ENCODE assay signal across 9 mouse cellular contexts in the genomic region with DNA sequence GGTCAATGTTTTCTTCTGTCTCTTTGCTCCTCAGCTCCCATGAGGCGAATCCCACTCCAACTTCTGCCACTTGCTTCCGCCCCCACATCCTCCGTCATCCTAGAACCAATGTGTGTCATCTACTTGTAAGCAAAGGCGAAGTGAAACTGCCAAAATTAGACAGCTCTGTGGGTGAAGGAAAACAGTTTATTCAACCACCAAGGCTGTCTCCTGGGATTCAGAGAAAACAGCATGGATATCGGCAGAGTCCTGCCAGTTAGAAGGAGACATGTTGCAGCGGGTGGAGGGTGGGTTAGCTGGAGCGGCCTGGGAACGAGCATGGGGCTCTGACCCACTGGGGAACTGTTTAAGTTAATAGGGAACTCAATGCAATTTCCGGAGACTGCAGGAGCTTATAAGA. TPM values are rescaled to one million over a fixed set of nuclear protein-coding genes. Genes with fewer than 3 reads are reported as not detected.
DNase-seq lines count a peak whose midpoint lies in the region; ATAC-seq and TF ChIP-seq lines count a peak whose summit lies in the region.
"Had no signal": no experiment of that assay in that cellular context is flagged by ENCODE, and none has a peak within 500 bp of the region (broad histone marks: within the 10 kb centered on the region; RNA-seq: fewer than 3 reads in every experiment).

No protein-coding gene starts in this region.

- peak; percentile 79 for TF ChIP-seq EP300 in CH12.LX (IDR thresholded peaks at IDR 0.05; ENCODE audit: low read length)

- H3K27me3 ChIP-seq in CH12.LX (replicated peaks) = no peaks in the 10 kb centered on the region
- no peaks in the 10 kb centered on the region for H3K27me3 ChIP-seq in neural tube, embryonic 15.5 days (replicated peaks)

- peaks cover 24 to 73% of the 10 kb centered on the region in 2 experiments for H3K4me1 ChIP-seq in CH12.LX (ENCODE audit: control insufficient read depth in 1 of 2, insufficient read depth in 2 of 2)
- 0 out of 2 replicates have a peak, but pooled peaks cover 4% of the 10 kb centered on the region for H3K4me1 ChIP-seq in neural tube, embryonic 15.5 days

- H3K79me2 ChIP-seq in CH12.LX (replicated peaks; ENCODE audit: control insufficient read depth, extremely low read depth, insufficient read depth, poor library complexity, severe bottlenecking) = no peaks in the 10 kb centered on the region

- H3K27ac ChIP-seq in gastrocnemius, adult 2 months = peak overlapping the region; percentile 73
- no peak overlapping the region for H3K27ac ChIP-seq in CH12.LX (ENCODE audit: insufficient read depth, low read depth)
- no peak overlapping the region for H3K27ac ChIP-seq in neural tube, embryonic 15.5 days (replicated peaks)

- peaks cover 2% of the 10 kb centered on the region for H3K9me3 ChIP-seq in CH12.LX (replicated peaks; ENCODE audit: low read length)
- no peaks in the 10 kb centered on the region for H3K9me3 ChIP-seq in neural tube, embryonic 15.5 days (replicated peaks)

- no peak for TF ChIP-seq RAD21 in CH12.LX (IDR thresholded peaks at IDR 0.05; ENCODE audit: low read depth, low read length)

- ATAC-seq in neural tube, embryonic 15.5 days (ENCODE audit: low FRiP score) = no peak

- dilution Hi-C loops in CH12.LX (cut with MboI; ENCODE audit: extremely low pct_ligation_motif_present, extremely low pct_unique_long_range_greater_than_20kb, low sequenced_read_pairs) = no loop called here

- H3K4me3 ChIP-seq in gastrocnemius, adult 2 months = peak overlapping the region; percentile 23; the same call in 1 of the 2 replicates
- no peak overlapping the region for H3K4me3 ChIP-seq in CH12.LX (replicated peaks in 1 of 3; ENCODE audit: low read depth in 2 of 3, low read length in 2 of 3, poor library complexity in 1 of 3)
- H3K4me3 ChIP-seq in neural tube, embryonic 15.5 days (replicated peaks) = no peak overlapping the region
- H3K4me3 ChIP-seq: erythroblast, embryonic 14.5 days had no signal

- in situ Hi-C loops in CH12.LX (cut with MboI; ENCODE audit: low pct_ligation_motif_present, low pct_unique_long_range_greater_than_20kb, low sequenced_read_pairs) = loop anchor here (10.0 to 25.0 kb wide), 2 partner anchors 89 to 722 kb away; a partner anchor contains a TSS

- peak overlapping the region; percentile 72 for H3K4me2 ChIP-seq in CH12.LX (ENCODE audit: insufficient read depth, low read depth, poor library complexity, severe bottlenecking)
- H3K4me2 ChIP-seq in neural tube, embryonic 15.5 days = no peak overlapping the region

- TF ChIP-seq CTCF in gastrocnemius, adult 2 months (IDR thresholded peaks at IDR 0.05) = no peak
- no peak for TF ChIP-seq CTCF in CH12.LX (conservative IDR thresholded peaks at IDR 0.05 in 1 of 2, IDR thresholded peaks at IDR 0.05 in 1 of 2; ENCODE audit: low read depth in 2 of 2, low read length in 2 of 2)

- WGBS in neural tube, embryonic 15.5 days = 87% methylated on average over 9 of the region's 9 CpGs

- DNase-seq in gastrocnemius, adult 2 months = peak; percentile 35
- no peak for DNase-seq in gastrocnemius, postnatal 10 days
- peak; percentile 67 for DNase-seq in CH12.LX (ENCODE audit: extremely low read depth)
- peak; percentile 33 to 62 for DNase-seq in heart, postnatal 36 days
- DNase-seq in lung, postnatal 14 days = peak; percentile 29
- no peak for DNase-seq in urinary bladder, postnatal 4 days (ENCODE audit: low spot score in 2 of 2)
- no peak for DNase-seq in adrenal gland, postnatal 14 days

- no peak for TF ChIP-seq POLR2A in CH12.LX (IDR thresholded peaks at IDR 0.05; ENCODE audit: low read depth, low read length)

- no peaks in the 10 kb centered on the region for H3K36me3 ChIP-seq in CH12.LX (replicated peaks in 1 of 2; ENCODE audit: control insufficient read depth in 1 of 2, insufficient read depth in 1 of 2, low read length in 1 of 2)
- no peaks in the 10 kb centered on the region for H3K36me3 ChIP-seq in neural tube, embryonic 15.5 days

- intact Hi-C loops in gastrocnemius, adult 2 months (cut with DNase I) = no loop called here
- intact Hi-C loops in heart, postnatal 36 days (cut with DNase I) = loop anchor here (2.0 kb wide), 2 partner anchors 19 to 195 kb away; a partner anchor contains a TSS

- peak overlapping the region; percentile 50; the same call in 1 of the 2 replicates for H3K9ac ChIP-seq in CH12.LX (ENCODE audit: insufficient read depth, low read depth)
- no peak overlapping the region for H3K9ac ChIP-seq in neural tube, embryonic 15.5 days (replicated peaks)

TF ChIP-seq in CH12.LX, 34 proteins besides CTCF, POLR2A, EP300 and RAD21:
- TF ChIP-seq ELF1 (IDR thresholded peaks at IDR 0.05; ENCODE audit: low read depth, low read length) (no peak), KAT2A (IDR thresholded peaks at IDR 0.05; ENCODE audit: insufficient replicate concordance, low read length) (no peak), IRF4 (IDR thresholded peaks at IDR 0.05; ENCODE audit: low read depth, low read length) (peak; percentile 82), JUND (conservative IDR thresholded peaks at IDR 0.05; ENCODE audit: low read depth, low read length) (no peak), ETS1 (conservative IDR thresholded peaks at IDR 0.05; ENCODE audit: low read depth, low read length) (peak; percentile 82), MAX (IDR thresholded peaks at IDR 0.05; ENCODE audit: low read length) (no peak), ZC3H11A (IDR thresholded peaks at IDR 0.05; ENCODE audit: low read depth, low read length) (no peak), NRF1 (IDR thresholded peaks at IDR 0.05; ENCODE audit: low read depth, low read length) (no peak), CHD2 (IDR thresholded peaks at IDR 0.05; ENCODE audit: low read length) (peak; percentile 48; the same call in 1 of the 2 replicates), TCF12 (IDR thresholded peaks at IDR 0.05; ENCODE audit: low read depth, low read length) (no peak), UBTF (IDR thresholded peaks at IDR 0.05; ENCODE audit: low read depth, low read length) (0 out of 2 replicates have a peak, but pooled peaks have one; percentile 48), SIN3A (IDR thresholded peaks at IDR 0.05; ENCODE audit: low read length) (no peak), USF1 (IDR thresholded peaks at IDR 0.05; ENCODE audit: low read depth, low read length) (no peak), JUN (IDR thresholded peaks at IDR 0.05; ENCODE audit: insufficient read depth, low read depth, low read length) (no peak), PAX5 (IDR thresholded peaks at IDR 0.05; ENCODE audit: low read length) (no peak), MXI1 (IDR thresholded peaks at IDR 0.05; ENCODE audit: low read depth, low read length) (no peak), TBP (conservative IDR thresholded peaks at IDR 0.05; ENCODE audit: low read depth, low read length) (no peak), ZMIZ1 (IDR thresholded peaks at IDR 0.05; ENCODE audit: low read depth, low read length) (no peak), MEF2A (IDR thresholded peaks at IDR 0.05; ENCODE audit: borderline replicate concordance, low read depth, low read length) (peak; percentile 95), USF2 (conservative IDR thresholded peaks at IDR 0.05; ENCODE audit: low read depth, low read length) (no peak), CHD1 (IDR thresholded peaks at IDR 0.05; ENCODE audit: low read depth, low read length) (no peak), MAFK (IDR thresholded peaks at IDR 0.05; ENCODE audit: insufficient replicate concordance, low read length) (no peak), MYC (IDR thresholded peaks at IDR 0.05; ENCODE audit: low read depth, low read length) (no peak), GABPA (IDR thresholded peaks at IDR 0.05; ENCODE audit: insufficient replicate concordance, low read depth, low read length) (no peak), BHLHE40 (IDR thresholded peaks at IDR 0.05; ENCODE audit: low read depth, low read length) (peak; percentile 64), ZKSCAN1 (IDR thresholded peaks at IDR 0.05; ENCODE audit: borderline replicate concordance, low read depth, low read length) (no peak), POLR2AphosphoS2 (IDR thresholded peaks at IDR 0.05; ENCODE audit: low read depth, low read length) (no peak), HCFC1 (IDR thresholded peaks at IDR 0.05; ENCODE audit: low read depth, low read length) (no peak), RCOR1 (conservative IDR thresholded peaks at IDR 0.05; ENCODE audit: low read depth, low read length) (peak; percentile 67; the same call in 1 of the 2 replicates), MAZ (IDR thresholded peaks at IDR 0.05; ENCODE audit: low read depth, low read length) (0 out of 2 replicates have a peak, but pooled peaks have one; percentile 28), ZNF384 (IDR thresholded peaks at IDR 0.05; ENCODE audit: low read depth, low read length) (no peak), SMC3 (IDR thresholded peaks at IDR 0.05; ENCODE audit: low read depth, low read length) (no peak), E2F4 (IDR thresholded peaks at IDR 0.05; ENCODE audit: insufficient replicate concordance, low read depth, low read length) (no peak), NELFE (IDR thresholded peaks at IDR 0.05; ENCODE audit: low read depth, low read length) (no peak)

RNA-seq across cellular contexts. Expression of a gene that starts 52.4 kb away (rescaled TPM):
- total RNA-seq in gastrocnemius, adult 2 months (2021) = 1 to 10 TPM; 1.1 to 1.2 TPM
- total RNA-seq in gastrocnemius, postnatal 10 days (2021) = 1 to 10 TPM in 1 of 2 experiments, under 1 TPM in 1; 0.70 to 2.7 TPM
- total RNA-seq in CH12.LX (2012; rRNA removed) = not detected in 2 replicates
- total RNA-seq in CH12.LX (2014; rRNA removed) = 0.15 TPM in 1 of 2 replicates, not detected in the other
- not detected in 2 replicates for polyA plus RNA-seq in CH12.LX (2012; ENCODE audit: insufficient read length, low read depth)
- 1 to 10 TPM; 4.2 to 4.3 TPM for total RNA-seq in heart, postnatal 36 days (2021)
- polyA plus RNA-seq in neural tube, embryonic 15.5 days (2015; fragmentation: Nextera tagmentation; extraction: Ambion mirVana) = 1.3 and 1.5 TPM in 2 replicates
- total RNA-seq in adrenal gland, postnatal 14 days (2021) = 1.6 and 1.7 TPM in 2 replicates
- polyA plus RNA-seq: erythroblast, embryonic 14.5 days had no signal

Comparison
In these comparisons a context has a peak if more than half of its experiments do, and no peak if none do; other contexts are left out.
1. DNase-seq: peak in gastrocnemius, adult 2 months (single experiment), CH12.LX (single experiment), heart, postnatal 36 days (2 of 2) and lung, postnatal 14 days (single experiment); none in gastrocnemius, postnatal 10 days (single experiment), urinary bladder, postnatal 4 days (0 of 2) and adrenal gland, postnatal 14 days (single experiment).